Mouse (Mus musculus) cerebellum, adult 2 months (tissue): ENCODE data around the gene Spo11. TPM values are rescaled to one million over a fixed set of nuclear protein-coding genes. Genes with fewer than 3 reads are reported as not detected.
A peak's percentile ranks its signal among the peaks of the same experiment; 100 is the strongest.

Source experiments
- DNase-seq, 2 experiments: peaks; one replicate each; pipeline ENCODE4 v3.0.0; 2021
- H3K27ac ChIP-seq: fragments of 200-500 bp; 2 replicates; pipeline ENCODE4 v1.5.1; 2012; ENCODE audit warnings: low read length, control low read depth, inconsistent platforms; ENCODE audit not compliant: insufficient read depth
- H3K27me3 ChIP-seq: fragments of 200-500 bp; 2 replicates; pipeline ENCODE4 v1.6.1; 2012; ENCODE audit warnings: inconsistent platforms, mild to moderate bottlenecking, low read length, moderate library complexity; ENCODE audit not compliant: control insufficient read depth, insufficient read depth
- H3K4me1 ChIP-seq: fragments of 200-500 bp; 2 replicates; pipeline ENCODE4 v1.6.1; 2011; ENCODE audit warnings: low read length; ENCODE audit not compliant: control insufficient read depth, insufficient read depth
- H3K4me3 ChIP-seq: fragments of 200-500 bp; replicated peaks from 2 replicates; pipeline ENCODE3; 2011; ENCODE audit warnings: mild to moderate bottlenecking, low read depth, low read length, control low read depth; ENCODE audit not compliant: insufficient read depth
- CTCF ChIP-seq: fragments of 200-500 bp; IDR thresholded peaks from 2 replicates; pipeline ENCODE4 v1.5.1; 2011; ENCODE audit warnings: low read depth, mild to moderate bottlenecking, control low read depth, low read length, moderate library complexity, borderline replicate concordance; ENCODE audit not compliant: insufficient read depth
- POLR2A ChIP-seq: fragments of 200-500 bp; IDR thresholded peaks from 2 replicates; pipeline ENCODE4 v1.6.1; 2011; ENCODE audit warnings: low read length, control low read depth, borderline replicate concordance; ENCODE audit not compliant: insufficient read depth
- WGBS: fragments of 180-500 bp; shearing (Covaris S2); methylation state at CpG from one replicate; pipeline ENCODE4 v1.1.7; 2018; 5-methylcytosine and 5-hydroxymethylcytosine counted together
- polyA plus RNA-seq: library from polyadenylated mRNA; depleted of rRNA; stranded (reverse); fragments of >200 nt; gene quantifications from 2 replicates; pipeline ENCODE4 v1.2.3, GENCODE M21; 2012

The Spo11 gene
- polyA plus RNA-seq, 1 experiment, result 0.21 TPM

DNA sequence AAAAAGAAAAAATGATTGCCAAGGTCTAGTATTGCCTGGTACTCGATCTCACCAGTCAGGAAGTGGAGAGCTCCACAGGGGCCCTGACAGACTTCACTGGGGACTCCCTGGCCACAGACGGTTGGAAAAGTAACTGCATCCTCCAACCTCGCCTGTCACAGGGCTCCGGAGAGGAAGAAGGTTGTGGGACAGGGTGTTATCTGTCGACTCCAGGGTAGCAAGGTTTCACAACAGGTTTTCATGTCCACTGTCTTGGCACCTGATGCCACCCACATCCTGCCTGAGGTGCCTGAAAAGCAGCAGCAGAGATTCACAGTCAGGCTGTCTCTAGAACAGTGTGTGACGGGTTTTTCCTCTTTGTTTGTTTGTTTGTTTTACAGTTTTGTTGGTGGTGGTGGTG, 40.4 kb downstream of the Spo11 start:
- TF ChIP-seq POLR2A, result no peak
- TF ChIP-seq CTCF, result no peak
- no peak overlapping the region for H3K27ac ChIP-seq

DNA sequence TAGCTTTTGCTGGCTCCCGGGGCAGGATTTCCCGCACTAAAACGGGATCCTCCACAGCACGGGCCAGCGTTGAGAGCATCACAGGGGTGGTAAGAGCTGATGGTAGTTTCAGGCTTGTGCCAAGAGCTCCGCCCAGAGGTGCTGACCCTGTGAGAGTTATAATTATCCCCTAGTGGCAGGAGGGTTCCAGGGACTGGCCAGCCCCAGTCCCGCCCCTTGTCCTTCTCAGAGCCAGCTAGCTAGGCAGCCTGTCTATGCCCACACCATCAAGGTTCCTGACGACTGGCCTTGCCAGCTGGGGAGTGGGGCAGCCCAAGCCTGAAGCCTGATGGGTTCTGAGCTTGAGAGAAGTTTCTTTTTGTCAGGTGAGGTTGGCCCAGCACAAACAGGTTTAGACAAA, 41.1 kb downstream of the Spo11 start:
- 13% methylated on average over 8 of the region's 8 CpGs for WGBS
- Histone ChIP-seq H3K27me3 (no peaks in the 10 kb centered on the region), H3K27ac (no peak overlapping the region), H3K4me3 (no peak overlapping the region), H3K4me1 (no peaks in the 10 kb centered on the region)
- DNase-seq, result no peak
- TF ChIP-seq POLR2A, result no peak
- TF ChIP-seq CTCF, result no peak

More for the DNA sequence above, 40.4 kb downstream of the Spo11 start:
- Histone ChIP-seq H3K4me1 (no peaks in the 10 kb centered on the region), H3K4me3 (no peak overlapping the region), H3K27me3 (no peaks in the 10 kb centered on the region)
- no peak for DNase-seq
- 42% methylated on average over 6 of the region's 6 CpGs for WGBS

DNA sequence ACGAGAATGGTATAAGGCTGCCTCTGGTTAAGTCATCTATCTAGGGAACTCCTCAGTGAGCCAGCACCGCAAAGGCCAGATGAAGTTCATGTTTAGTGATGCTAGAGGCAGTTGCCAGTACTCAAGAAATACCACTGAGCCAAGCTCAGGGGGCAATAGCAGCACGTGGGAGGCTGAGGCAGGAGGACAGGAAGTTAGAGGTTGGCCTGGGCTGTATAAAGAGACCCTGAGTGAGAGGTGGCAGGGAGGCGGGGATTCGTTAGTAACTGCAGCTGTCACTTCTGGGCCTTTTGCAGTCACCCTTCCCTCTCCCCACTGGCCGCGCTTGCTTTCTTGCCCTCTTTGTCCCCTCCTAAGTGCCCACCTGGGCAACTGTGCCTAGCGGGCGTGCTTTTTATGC, 41.8 kb downstream of the Spo11 start:
- Histone ChIP-seq H3K4me1 (no peaks in the 10 kb centered on the region), H3K27me3 (no peaks in the 10 kb centered on the region), H3K27ac (no peak overlapping the region), H3K4me3 (no peak overlapping the region)
- TF ChIP-seq POLR2A (no peak), CTCF (no peak)
- DNase-seq, result no peak
- 19% methylated on average over 9 of the region's 9 CpGs for WGBS

DNA sequence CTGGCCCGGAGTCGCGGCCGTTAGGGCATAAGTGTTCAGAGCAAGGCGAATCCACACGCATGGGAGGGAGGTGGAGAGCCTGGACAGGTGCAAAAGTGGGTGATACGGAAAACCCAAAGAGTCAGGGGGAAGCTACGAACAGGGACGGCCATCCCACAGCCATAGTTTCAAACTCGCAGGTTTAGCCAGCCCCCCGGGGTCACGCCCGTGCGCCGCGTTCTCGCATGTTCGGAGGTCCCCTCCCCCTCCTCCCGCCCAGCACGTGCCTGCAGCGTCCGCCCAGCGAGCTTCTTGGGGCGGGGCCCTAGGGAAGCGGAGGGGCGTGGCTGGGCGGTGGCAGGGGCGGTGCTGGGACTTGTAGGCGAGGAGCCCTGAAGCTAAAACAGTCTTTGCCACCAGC, 42.3 kb downstream of the Spo11 start:
- no peak overlapping the region for H3K27ac ChIP-seq
- WGBS, result under 1% methylated on average over 29 of the region's 29 CpGs
- TF ChIP-seq CTCF (no peak), POLR2A (no peak)

DNA sequence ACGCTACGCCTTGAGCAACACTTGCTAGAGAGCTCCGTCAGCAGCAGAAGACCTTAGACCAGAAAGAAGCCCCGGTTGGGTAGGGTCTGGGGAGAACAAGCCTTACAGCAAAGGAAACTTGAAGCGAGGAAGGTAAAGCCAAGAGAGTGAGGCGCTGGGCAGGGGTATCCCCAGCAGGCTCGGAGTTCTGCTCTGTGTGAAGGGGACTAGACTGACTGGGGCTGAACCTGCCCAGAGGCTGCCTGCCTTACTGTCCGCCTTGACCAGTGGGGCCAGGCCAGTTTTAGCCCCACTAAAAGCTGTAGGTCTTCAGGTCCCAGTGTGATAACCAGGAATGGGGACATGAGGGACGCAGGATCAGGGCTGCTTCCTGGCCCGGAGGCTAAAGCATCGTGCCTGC, 42.9 kb downstream of the Spo11 start, which contains the start of gene Rbm38:
TSS of gene Rbm38 (plus strand) at position 69 of the 400 bp plus-strand sequence.
- DNase-seq, result no peak
- Histone ChIP-seq H3K4me1 (peaks cover 8% of the 10 kb centered on the region), H3K27ac (no peak within 1 kb of the TSS), H3K27me3 (no peaks in the 10 kb centered on the region), H3K4me3 (peak within 1 kb of the TSS; percentile 53)
- no peak for TF ChIP-seq CTCF
- TF ChIP-seq POLR2A, result no peak
- 41% methylated on average over 11 of the region's 11 CpGs for WGBS

More for the DNA sequence above, 42.3 kb downstream of the Spo11 start:
- peaks cover 1% of the 10 kb centered on the region for H3K4me1 ChIP-seq
- DNase-seq, result peak; percentile 81 to 83
- peak overlapping the region; percentile 53 for H3K4me3 ChIP-seq
- H3K27me3 ChIP-seq, result no peaks in the 10 kb centered on the region

DNA sequence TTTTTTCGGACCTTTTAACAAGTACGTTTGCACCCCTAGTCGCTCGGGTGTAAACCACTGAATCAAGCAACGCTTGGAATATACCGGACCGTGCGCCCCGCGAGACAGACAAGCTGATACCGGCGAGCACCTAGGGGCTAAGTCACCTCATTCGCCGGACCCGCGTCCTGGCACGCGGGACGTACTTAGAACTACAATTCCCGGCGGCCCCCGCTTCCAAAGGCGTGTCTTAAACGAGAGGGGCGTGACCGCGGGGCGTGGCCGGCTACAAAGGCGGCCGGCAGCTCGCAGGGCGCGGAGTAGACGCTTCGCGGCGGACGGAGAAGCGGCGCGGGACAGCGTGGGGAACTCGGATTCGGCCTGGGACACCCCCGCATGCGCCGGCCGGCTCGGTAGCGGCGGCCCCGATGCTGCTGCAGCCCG, 44.1 kb downstream of the Spo11 start:
- Histone ChIP-seq H3K27ac (no peak overlapping the region), H3K4me3 (peak overlapping the region; percentile 83), H3K27me3 (no peaks in the 10 kb centered on the region), H3K4me1 (peaks cover 14% of the 10 kb centered on the region)
- TF ChIP-seq CTCF (no peak), POLR2A (peak; percentile 87)
- under 1% methylated on average over 54 of the region's 54 CpGs for WGBS
- DNase-seq, result peak; percentile 91 to 94

DNA sequence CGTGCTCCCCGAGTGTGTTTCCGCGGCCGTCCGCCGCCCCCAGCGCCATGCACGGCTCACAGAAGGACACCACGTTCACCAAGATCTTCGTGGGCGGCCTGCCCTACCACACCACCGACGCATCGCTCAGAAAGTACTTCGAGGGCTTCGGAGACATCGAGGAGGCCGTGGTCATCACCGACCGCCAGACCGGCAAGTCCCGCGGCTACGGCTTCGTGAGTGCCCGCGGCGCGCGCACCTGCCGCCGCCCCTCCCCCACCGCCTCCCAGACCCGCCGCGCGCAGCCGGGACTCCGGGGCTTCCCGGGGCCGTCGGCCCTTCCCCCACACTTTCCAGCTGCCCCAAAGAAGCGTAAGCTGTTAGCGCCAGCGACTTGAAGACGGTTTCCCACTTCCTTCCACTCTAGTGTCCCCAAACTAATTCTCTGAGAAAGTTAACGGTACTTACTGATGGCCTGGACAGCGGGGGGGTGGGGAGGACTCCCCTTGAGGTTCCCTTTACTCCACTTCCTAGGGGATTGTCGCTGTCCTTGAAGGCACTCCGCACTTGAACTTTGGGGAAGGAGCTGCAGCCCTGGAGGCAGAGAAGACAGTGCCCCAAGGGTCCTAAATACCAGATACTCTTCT, 44.7 kb downstream of the Spo11 start:
- Histone ChIP-seq H3K4me3 (peak overlapping the region; percentile 83), H3K27ac (no peak overlapping the region), H3K4me1 (peaks cover 14% of the 10 kb centered on the region), H3K27me3 (no peaks in the 10 kb centered on the region)
- no peak for DNase-seq
- under 1% methylated on average over 51 of the region's 51 CpGs for WGBS
- TF ChIP-seq POLR2A (no peak), CTCF (no peak)

DNA sequence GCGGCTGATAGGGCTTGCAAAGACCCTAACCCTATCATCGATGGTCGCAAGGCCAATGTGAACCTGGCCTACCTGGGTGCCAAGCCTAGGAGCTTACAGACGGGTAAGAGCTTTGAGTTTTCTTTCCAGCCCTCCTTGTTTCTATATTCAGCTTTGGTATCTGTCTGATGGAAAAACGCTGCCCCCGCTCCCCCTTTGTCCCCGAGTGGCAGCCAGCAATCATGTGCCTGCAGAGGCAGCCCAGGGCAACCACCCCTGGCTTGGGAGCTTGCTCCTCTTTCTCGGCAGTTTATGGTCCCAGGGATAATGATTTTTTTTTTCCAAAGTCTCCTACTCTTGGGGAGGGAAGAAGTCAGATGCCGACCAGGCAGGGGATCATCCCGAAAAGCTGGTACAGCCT, 45.3 kb downstream of the Spo11 start:
- no peak for DNase-seq
- Histone ChIP-seq H3K27ac (no peak overlapping the region), H3K27me3 (no peaks in the 10 kb centered on the region), H3K4me1 (peaks cover 14% of the 10 kb centered on the region), H3K4me3 (peak overlapping the region; percentile 16)
- 43% methylated on average over 10 of the region's 10 CpGs for WGBS
- TF ChIP-seq CTCF (no peak), POLR2A (no peak)
